Mouse (Mus musculus) frontal cortex, adult 2 months (tissue): ENCODE measurements around the gene Pck2. TPM values are rescaled to one million over a fixed set of nuclear protein-coding genes. Genes with fewer than 3 reads are reported as not detected.

Experiments used
- DNase-seq, 2 experiments: peaks; one replicate each; pipeline ENCODE4 v3.0.0; 2022; ENCODE audit warnings: low spot score in 1 of 2; ENCODE audit errors: extremely low spot score in 1 of 2
- polyA plus RNA-seq: library from polyadenylated mRNA; depleted of rRNA; stranded (reverse); fragments of >200 nt; gene quantifications from 2 replicates; pipeline ENCODE4 v1.2.3, GENCODE M21; 2012

Gene Pck2
- polyA plus RNA-seq, 1 experiment = 36.9 TPM

GRCm38 (mm10) chr14:55526674-55527073 is 13.4 kb upstream of the Pck2 start:
- no peak for DNase-seq

- peak in 1 of 2 experiments; percentile 68 for DNase-seq
Measured at GRCm38 (mm10) chr14:55527940-55528339, 12.1 kb upstream of the Pck2 start.

- peak in 1 of 2 experiments; percentile 44 for DNase-seq
Measured at GRCm38 (mm10) chr14:55536116-55536745, 3.8 kb upstream of the Pck2 start.

GRCm38 (mm10) chr14:55540787-55541321 is 788 bp downstream of the Pck2 start:
- peak in 1 of 2 experiments; percentile 83 for DNase-seq

- no peak for DNase-seq
Measured at GRCm38 (mm10) chr14:55542268-55542667, 2.2 kb downstream of the Pck2 start.

GRCm38 (mm10) chr14:55544334-55544733 is 4.3 kb downstream of the Pck2 start:
- no peak for DNase-seq

- no peak for DNase-seq
Measured at GRCm38 (mm10) chr14:55550191-55550590, 10.1 kb downstream of the Pck2 start.

GRCm38 (mm10) chr14:55551347-55551746 is 11.3 kb downstream of the Pck2 start:
- DNase-seq = no peak

- DNase-seq = no peak
Measured at GRCm38 (mm10) chr14:55551794-55552193, 11.7 kb downstream of the Pck2 start.

- DNase-seq = no peak
Measured at GRCm38 (mm10) chr14:55554635-55555034, 14.6 kb downstream of the Pck2 start.

- no peak for DNase-seq
Measured at GRCm38 (mm10) chr14:55555788-55556187, 15.7 kb downstream of the Pck2 start.

GRCm38 (mm10) chr14:55557003-55557402 is 16.9 kb downstream of the Pck2 start:
- peak in 1 of 2 experiments; percentile 84 for DNase-seq

- no peak for DNase-seq
Measured at GRCm38 (mm10) chr14:55557587-55557986, 17.5 kb downstream of the Pck2 start.

- DNase-seq = no peak
Measured at GRCm38 (mm10) chr14:55558740-55559448, 18.8 kb downstream of the Pck2 start.

- peak; percentile 79 to 90 for DNase-seq
Measured at GRCm38 (mm10) chr14:55559799-55560201, 19.7 kb downstream of the Pck2 start, which contains the start of gene Dcaf11. Gene Dcaf11 (plus strand): TSS chr14:55560006.

GRCm38 (mm10) chr14:55560202-55561073 is 20.4 kb downstream of the Pck2 start, which contains the start of gene A730061H03Rik:
Gene A730061H03Rik (minus strand): TSS chr14:55560406.
- DNase-seq = peak; percentile 99

GRCm38 (mm10) chr14:55561860-55562259 is 21.8 kb downstream of the Pck2 start:
- DNase-seq = no peak

GRCm38 (mm10) chr14:55563249-55563648 is 23.2 kb downstream of the Pck2 start:
- no peak for DNase-seq

GRCm38 (mm10) chr14:55565748-55566147 is 25.7 kb downstream of the Pck2 start:
- no peak for DNase-seq

GRCm38 (mm10) chr14:55567496-55567895 is 27.4 kb downstream of the Pck2 start:
- DNase-seq = no peak

GRCm38 (mm10) chr14:55570588-55570987 is 30.5 kb downstream of the Pck2 start:
- DNase-seq = no peak
